Mouse (Mus musculus): ENCODE measurements around the gene 4931414P19Rik.

- TF ChIP-seq CTCF (IDR thresholded peaks at IDR 0.05; ENCODE audit: control insufficient read depth, insufficient read depth, insufficient read length) (no peak), MAX (IDR thresholded peaks at IDR 0.05) (no peak), MYOG (IDR thresholded peaks at IDR 0.05; ENCODE audit: control insufficient read depth, extremely low read depth, insufficient read length) (no peak), MYOD1 (IDR thresholded peaks at IDR 0.05; ENCODE audit: control insufficient read depth, insufficient read length, low read depth) (no peak), USF1 (IDR thresholded peaks at IDR 0.05; ENCODE audit: low read depth) (no peak), FOSL1 (IDR thresholded peaks at IDR 0.05; ENCODE audit: insufficient read depth, low read length, poor library complexity, severe bottlenecking) (no peak), CEBPB (IDR thresholded peaks at IDR 0.05; ENCODE audit: low read depth) (no peak)
Observed at GRCm38 (mm10) chr14:54646455-54646854, 40.7 kb upstream of the 4931414P19Rik start.
